Mouse (Mus musculus) kidney, postnatal 0 days (tissue): Measurements from ENCODE around the gene Ghr. TPM values are rescaled to one million over a fixed set of nuclear protein-coding genes. Genes with fewer than 3 reads are reported as not detected.
A peak's percentile ranks its signal among the peaks of the same experiment; 100 is the strongest.

Source experiments
- ATAC-seq: fragments of 200-750 bp; cut with Nextera tagmentation; replicated peaks from 2 replicates; pipeline ENCODE4 v1.8.0; 2017; ENCODE audit warnings: low read depth, moderate number of reproducible peaks, moderate TSS enrichment, moderate library complexity; ENCODE audit not compliant: low FRiP score
- DNase-seq: peaks from one replicate; pipeline ENCODE4 v3.0.0-alpha.2; 2016; ENCODE audit warnings: low spot score
- H3K27ac ChIP-seq: fragments of 300-500 bp; sonication (generic); 2 replicates; pipeline ENCODE4 v1.5.1; 2014; ENCODE audit warnings: mild to moderate bottlenecking
- H3K27me3 ChIP-seq: fragments of 300-500 bp; sonication (generic); 2 replicates; pipeline ENCODE4 v1.6.1; 2014; ENCODE audit warnings: low read length, mixed read lengths; ENCODE audit not compliant: insufficient read depth
- H3K36me3 ChIP-seq: fragments of 300-500 bp; sonication (generic); 2 replicates; pipeline ENCODE4 v1.6.1; 2014; ENCODE audit warnings: low read length, mixed read lengths; ENCODE audit not compliant: insufficient read depth
- H3K4me1 ChIP-seq: fragments of 300-500 bp; sonication (generic); replicated peaks from 2 replicates; pipeline ENCODE4 v1.6.1; 2014; ENCODE audit warnings: antibody characterized with exemption, low read length, mixed read lengths; ENCODE audit not compliant: insufficient read depth
- H3K4me2 ChIP-seq: fragments of 300-500 bp; sonication (generic); 2 replicates; pipeline ENCODE4 v1.6.1; 2014; ENCODE audit warnings: mild to moderate bottlenecking, low read length, moderate library complexity, mixed read lengths
- H3K4me3 ChIP-seq: fragments of 300-500 bp; sonication (generic); replicated peaks from 2 replicates; pipeline ENCODE4 v1.5.1; 2014; ENCODE audit warnings: low read depth, low read length
- H3K9ac ChIP-seq: fragments of 300-500 bp; sonication (generic); 2 replicates; pipeline ENCODE4 v1.6.1; 2014; ENCODE audit warnings: low read depth, low read length
- H3K9me3 ChIP-seq: fragments of 300-500 bp; sonication (generic); replicated peaks from 2 replicates; pipeline ENCODE4 v1.6.1; 2016; ENCODE audit warnings: low read length, inconsistent platforms, mixed read lengths
- CTCF ChIP-seq: IDR thresholded peaks from 2 replicates; pipeline ENCODE4 v1.5.1; 2016; ENCODE audit warnings: antibody characterized with exemption, low read depth, mild to moderate bottlenecking, moderate library complexity
- WGBS: fragments of 180-500 bp; shearing (Covaris S2); extraction: QIAGEN DNeasy Blood & Tissue Kit; methylation state at CpG from one replicate; pipeline ENCODE4 v1.1.7; 2014; 5-methylcytosine and 5-hydroxymethylcytosine counted together
- polyA plus RNA-seq: library from polyadenylated mRNA; unstranded; fragments of >200 nt; fragmentation: Nextera tagmentation; extraction: Ambion mirVana; gene quantifications from 2 replicates; pipeline ENCODE4 v1.2.1, GENCODE M21; 2015

Ghr gene
- polyA plus RNA-seq, 1 experiment from 2014 or later = 82.6 TPM

DNA sequence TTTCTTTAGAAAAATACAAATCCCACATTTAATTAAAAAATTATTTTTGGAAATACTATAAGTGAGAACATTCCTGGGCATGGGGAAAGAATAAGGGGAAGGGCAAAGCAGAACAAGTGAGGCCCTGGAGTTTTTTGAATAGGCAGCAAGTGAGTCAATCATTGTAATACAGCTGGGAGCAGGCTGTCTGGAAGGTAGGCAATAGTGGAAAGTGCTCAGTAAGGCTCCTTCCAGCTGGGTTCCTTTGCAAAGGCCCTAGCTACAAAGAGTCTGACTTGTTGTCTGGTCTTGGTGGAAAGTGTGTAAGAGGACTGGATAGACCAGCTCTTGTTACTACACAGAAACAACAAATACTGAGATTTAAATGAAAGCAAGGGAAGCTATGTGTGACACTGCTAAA is 194.3 kb downstream of the Ghr start:
- no peak overlapping the region for H3K4me3 ChIP-seq
- no peak overlapping the region for H3K9ac ChIP-seq
- no peak overlapping the region for H3K27ac ChIP-seq
- no peaks in the 10 kb centered on the region for H3K4me1 ChIP-seq
- no peak for ATAC-seq
- H3K27me3 ChIP-seq = no peaks in the 10 kb centered on the region
- H3K9me3 ChIP-seq = no peaks in the 10 kb centered on the region
- no peaks in the 10 kb centered on the region for H3K36me3 ChIP-seq
- no peak overlapping the region for H3K4me2 ChIP-seq
- no peak for DNase-seq
- TF ChIP-seq CTCF = no peak

DNA sequence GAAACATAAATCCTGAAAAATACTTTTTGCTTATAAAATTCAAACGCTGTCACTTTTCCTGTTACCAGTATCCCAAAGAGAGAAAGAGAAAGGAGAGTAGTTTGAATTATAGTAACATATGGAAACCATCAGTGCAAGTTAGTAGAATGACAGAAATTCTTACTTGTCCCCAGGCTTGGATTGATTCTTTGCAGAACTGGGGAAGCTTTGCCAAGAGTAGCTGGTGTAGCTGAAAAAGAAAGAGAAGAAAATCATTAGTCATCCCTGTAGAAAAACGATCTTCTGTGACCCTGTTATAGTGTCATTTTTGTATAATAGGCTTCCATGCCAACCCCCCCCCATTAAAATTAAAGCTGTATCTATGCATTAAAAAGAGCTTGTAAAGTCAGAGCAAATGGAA is 194.8 kb downstream of the Ghr start:
- TF ChIP-seq CTCF = no peak
- Histone ChIP-seq H3K4me3 (no peak overlapping the region), H3K9ac (no peak overlapping the region), H3K36me3 (no peaks in the 10 kb centered on the region), H3K9me3 (no peaks in the 10 kb centered on the region), H3K27me3 (no peaks in the 10 kb centered on the region), H3K27ac (no peak overlapping the region), H3K4me2 (no peak overlapping the region), H3K4me1 (no peaks in the 10 kb centered on the region)
- WGBS = 64% methylated on average over 2 of the region's 2 CpGs
- ATAC-seq (no peak), DNase-seq (peak; percentile 54)

DNA sequence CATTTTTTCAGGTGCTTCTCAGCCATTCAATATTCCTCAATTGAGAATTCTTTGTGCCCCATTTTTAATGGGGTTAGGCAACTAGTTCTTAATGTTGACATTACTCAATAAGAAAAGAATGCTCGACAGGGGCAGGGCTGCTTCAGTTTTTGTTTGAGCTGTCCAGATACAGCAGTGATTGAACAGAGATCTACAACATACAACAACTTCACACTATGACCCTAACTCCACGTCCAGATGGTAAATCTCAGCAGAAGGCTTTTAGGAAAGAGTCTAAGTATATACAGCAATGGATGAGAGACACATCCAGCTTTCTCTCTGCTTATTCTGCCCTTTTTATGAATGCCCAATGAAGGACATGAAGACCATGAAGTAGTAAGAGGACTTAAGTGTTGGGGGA is 199.5 kb downstream of the Ghr start:
- no peak overlapping the region for H3K4me2 ChIP-seq
- H3K4me3 ChIP-seq = no peak overlapping the region
- 56% methylated on average over 2 of the region's 2 CpGs for WGBS
- no peaks in the 10 kb centered on the region for H3K27me3 ChIP-seq
- H3K27ac ChIP-seq = no peak overlapping the region
- DNase-seq (no peak), ATAC-seq (no peak)
- no peaks in the 10 kb centered on the region for H3K4me1 ChIP-seq
- no peaks in the 10 kb centered on the region for H3K9me3 ChIP-seq
- TF ChIP-seq CTCF = no peak
- no peak overlapping the region for H3K9ac ChIP-seq
- H3K36me3 ChIP-seq = no peaks in the 10 kb centered on the region

DNA sequence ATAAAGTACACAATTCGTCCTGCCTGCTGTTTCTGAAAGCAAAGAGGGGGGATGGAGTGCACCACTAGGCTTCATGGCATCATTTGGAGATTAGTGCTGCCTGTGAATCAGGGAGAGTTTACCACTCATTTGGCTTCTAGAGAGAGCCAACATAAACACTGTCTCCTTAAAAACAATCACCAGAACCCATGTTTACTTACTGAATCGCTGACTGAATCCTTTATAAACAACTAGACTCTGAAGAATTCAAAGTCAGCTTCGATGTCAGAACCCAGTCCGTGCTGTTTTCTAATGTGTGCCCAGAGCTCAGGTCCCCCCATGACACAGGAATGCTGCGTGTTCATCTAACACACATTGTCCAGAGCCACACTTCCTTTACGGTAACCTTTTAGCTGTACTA is 201.9 kb downstream of the Ghr start:
- no peak for ATAC-seq
- no peak for TF ChIP-seq CTCF
- Histone ChIP-seq H3K36me3 (no peaks in the 10 kb centered on the region), H3K27ac (no peak overlapping the region), H3K27me3 (no peaks in the 10 kb centered on the region), H3K9me3 (no peaks in the 10 kb centered on the region), H3K4me2 (no peak overlapping the region), H3K4me1 (no peaks in the 10 kb centered on the region), H3K4me3 (no peak overlapping the region), H3K9ac (no peak overlapping the region)
- WGBS = 58% methylated on average over 6 of the region's 6 CpGs
- DNase-seq = no peak

DNA sequence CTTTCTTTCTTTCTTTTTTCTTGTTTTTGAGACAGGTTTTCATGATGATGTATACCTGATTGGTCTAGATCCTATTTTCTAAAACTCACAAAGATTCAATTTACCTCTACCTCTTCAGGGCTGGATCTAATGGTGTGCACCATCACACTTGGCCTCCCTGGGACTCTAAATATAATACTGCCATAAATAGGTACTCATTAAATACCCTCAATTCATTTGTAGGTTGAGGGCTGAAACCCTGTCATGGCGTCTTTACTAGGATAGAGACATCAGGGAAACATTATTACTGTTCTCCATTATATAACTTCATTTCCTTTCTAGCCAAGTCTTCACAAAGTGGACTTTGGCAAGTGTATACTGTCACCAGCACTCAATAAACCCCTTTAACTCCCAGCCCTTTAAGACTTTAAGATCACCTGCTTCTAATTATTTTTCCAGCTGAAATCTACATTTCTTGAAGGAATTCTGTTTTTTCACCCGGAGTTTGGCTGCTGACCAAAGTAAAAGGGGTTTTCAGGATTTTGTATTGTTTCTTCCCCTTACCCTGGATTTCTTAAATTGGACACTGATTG is 214.9 kb downstream of the Ghr start:
- ATAC-seq = no peak
- Histone ChIP-seq H3K4me3 (no peak overlapping the region), H3K4me1 (no peaks in the 10 kb centered on the region), H3K36me3 (no peaks in the 10 kb centered on the region), H3K9me3 (no peaks in the 10 kb centered on the region), H3K27me3 (no peaks in the 10 kb centered on the region), H3K27ac (no peak overlapping the region), H3K9ac (no peak overlapping the region), H3K4me2 (no peak overlapping the region)
- no peak for DNase-seq
- no peak for TF ChIP-seq CTCF
- 66% methylated on average over 2 of the region's 2 CpGs for WGBS

DNA sequence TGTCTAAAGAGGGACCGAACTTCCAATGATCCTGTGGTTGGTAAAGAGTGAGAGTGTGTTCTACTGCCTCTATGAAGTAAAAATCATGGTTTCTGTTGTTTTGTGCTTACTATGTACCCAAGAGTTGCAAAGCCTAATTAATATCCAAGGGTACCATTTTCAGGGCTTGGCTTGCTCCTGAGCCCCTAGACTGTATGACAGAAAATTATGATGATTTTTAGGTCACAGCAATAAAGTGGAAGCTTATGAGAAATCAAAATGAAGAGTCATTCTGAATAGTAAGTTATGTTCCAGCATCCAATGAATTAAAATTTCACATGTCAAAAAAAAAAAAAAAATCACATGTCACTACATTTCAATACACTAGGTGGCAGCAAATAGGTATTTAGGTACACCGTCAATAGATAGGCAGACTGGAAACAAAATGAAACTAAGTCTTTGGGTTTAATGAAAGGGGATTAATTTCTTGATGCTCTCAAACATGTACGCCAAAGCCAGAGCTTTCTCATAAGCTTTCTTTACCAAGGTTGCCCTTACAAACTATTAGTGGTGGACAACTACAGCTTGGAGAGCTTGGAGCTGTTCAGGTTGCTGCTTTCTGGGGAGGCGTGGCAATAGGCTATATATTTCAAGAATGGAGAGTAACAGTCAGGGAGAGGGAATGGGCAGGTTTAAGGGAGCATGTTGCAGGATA is 227.1 kb downstream of the Ghr start:
- TF ChIP-seq CTCF = peak; percentile 79
- H3K27ac ChIP-seq = no peak overlapping the region
- no peaks in the 10 kb centered on the region for H3K4me1 ChIP-seq
- no peak overlapping the region for H3K9ac ChIP-seq
- peak overlapping the region; percentile 52 for H3K4me2 ChIP-seq
- no peaks in the 10 kb centered on the region for H3K9me3 ChIP-seq
- H3K27me3 ChIP-seq = no peaks in the 10 kb centered on the region
- no peak overlapping the region for H3K4me3 ChIP-seq
- H3K36me3 ChIP-seq = no peaks in the 10 kb centered on the region
- peak; percentile 83 for DNase-seq
- no peak for ATAC-seq
- WGBS = 47% methylated on average over 4 of the region's 4 CpGs

DNA sequence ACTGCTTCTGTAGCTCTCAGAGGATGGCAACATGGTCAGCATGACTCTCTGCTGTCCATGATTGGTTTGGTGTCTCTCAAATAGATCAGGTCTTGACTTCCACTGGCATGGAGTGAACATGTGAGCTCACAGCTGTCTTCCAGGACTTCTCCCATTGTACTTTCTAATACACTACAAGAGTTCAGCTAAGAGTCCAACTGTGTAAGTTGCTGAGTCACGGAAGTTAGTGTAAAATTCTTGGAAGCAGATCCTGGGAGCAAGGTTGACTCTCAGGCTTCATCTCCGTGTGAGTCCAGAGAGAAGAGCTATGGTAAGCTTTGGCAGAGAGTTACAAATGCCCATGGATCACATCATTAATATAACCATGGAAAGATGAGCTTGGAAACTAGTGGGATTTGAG is 229.6 kb downstream of the Ghr start:
- Histone ChIP-seq H3K4me3 (no peak overlapping the region), H3K27ac (no peak overlapping the region), H3K36me3 (no peaks in the 10 kb centered on the region), H3K27me3 (no peaks in the 10 kb centered on the region), H3K9me3 (no peaks in the 10 kb centered on the region), H3K4me2 (no peak overlapping the region), H3K9ac (no peak overlapping the region), H3K4me1 (no peaks in the 10 kb centered on the region)
- ATAC-seq = no peak
- no peak for DNase-seq
- TF ChIP-seq CTCF = no peak
- WGBS = 85% methylated on average over 2 of the region's 2 CpGs
